Mouse (Mus musculus): ENCODE results near the gene Sec24d.

The Sec24d gene

DNA sequence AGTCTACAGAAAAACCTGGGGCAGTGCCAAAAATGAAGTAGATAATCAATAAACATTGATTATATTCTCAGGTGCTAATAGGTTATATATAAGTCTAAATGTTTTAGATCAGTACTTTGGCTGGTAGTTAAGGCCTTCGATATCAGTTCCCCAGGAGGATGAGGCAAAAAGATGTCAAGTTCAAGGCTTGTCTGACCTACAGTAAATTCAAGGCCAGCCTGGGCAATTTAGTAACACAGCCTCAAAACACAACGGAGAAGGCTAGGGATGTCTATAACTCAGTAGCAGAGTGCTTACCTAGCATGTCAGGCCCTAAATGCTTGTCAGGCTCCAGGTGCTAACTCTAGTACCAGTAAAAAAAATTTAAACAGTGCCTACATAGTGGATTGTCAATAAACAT lies 34.3 kb downstream of the Sec24d start:
- no peak for DNase-seq

DNA sequence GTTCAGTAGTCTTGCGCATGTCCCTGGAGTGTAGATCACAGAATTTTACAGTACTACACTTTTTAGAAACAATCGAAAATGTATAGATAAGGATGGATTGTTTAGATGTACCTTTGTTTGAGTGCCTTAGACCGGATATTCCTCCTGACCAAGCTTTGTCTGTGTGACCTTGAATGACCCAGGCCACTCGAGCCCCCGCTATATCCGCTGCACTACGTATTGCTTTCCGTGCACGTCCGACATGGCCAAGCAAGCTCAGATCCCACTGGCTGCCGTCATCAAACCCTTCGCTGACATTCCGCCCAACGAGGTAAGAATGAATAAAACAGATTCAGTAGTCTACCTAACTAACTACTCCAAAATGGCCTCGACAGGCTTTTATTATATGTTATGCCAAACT lies 38.4 kb downstream of the Sec24d start:
- DNase-seq = no peak

DNA sequence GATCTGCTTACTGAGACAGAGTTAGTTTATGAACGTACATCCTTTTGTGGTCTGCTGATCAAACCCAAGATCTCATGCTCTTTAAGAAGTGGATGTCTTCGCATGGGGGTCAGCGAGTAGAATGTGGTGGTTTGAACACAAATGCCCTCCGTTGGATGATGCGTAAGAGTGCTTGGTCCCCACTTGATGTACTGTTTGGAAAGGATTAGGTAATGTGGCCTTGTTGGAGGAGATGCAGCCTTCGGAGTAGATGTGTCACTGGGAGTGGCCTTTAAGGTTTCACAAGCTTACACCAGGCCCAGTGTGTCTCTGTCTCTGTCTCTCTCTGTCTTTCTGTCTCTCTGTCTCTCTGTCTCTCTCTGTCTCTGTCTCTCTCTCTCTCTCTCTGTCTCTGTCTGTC lies 40.2 kb downstream of the Sec24d start:
- no peak for DNase-seq

GRCm38 (mm10) chr3:123309141-123309540 lies 41.9 kb downstream of the Sec24d start:
- DNase-seq = no peak

GRCm38 (mm10) chr3:123312477-123313062 lies 45.3 kb downstream of the Sec24d start:
- no peak for DNase-seq

GRCm38 (mm10) chr3:123313477-123313876 lies 46.2 kb downstream of the Sec24d start:
- DNase-seq = no peak

GRCm38 (mm10) chr3:123313920-123314614 lies 46.8 kb downstream of the Sec24d start:
- no peak for DNase-seq

GRCm38 (mm10) chr3:123316066-123316465 lies 48.8 kb downstream of the Sec24d start:
- DNase-seq = no peak

DNA sequence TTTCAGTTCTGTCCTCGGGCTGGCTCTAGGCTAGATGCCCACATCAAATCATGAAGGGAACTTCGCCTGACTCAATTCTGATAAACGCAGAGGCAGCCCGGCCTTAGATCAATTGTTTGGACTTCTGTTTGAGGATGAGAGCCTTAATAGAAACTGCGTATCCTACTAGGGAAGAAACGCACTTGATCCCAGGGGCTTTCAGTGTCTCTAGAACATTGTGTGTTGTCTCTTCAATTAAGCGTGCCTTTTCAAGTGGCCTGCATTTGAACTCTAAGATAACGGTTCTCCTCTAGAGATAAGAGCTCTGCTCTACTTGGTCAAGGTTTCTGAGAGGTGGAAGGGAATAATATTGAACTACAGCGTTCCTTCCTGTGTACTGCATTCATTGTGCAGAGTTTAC lies 49.8 kb downstream of the Sec24d start:
- DNase-seq = no peak

- DNase-seq = no peak
These were observed 53.1 kb downstream of the Sec24d start for GRCm38 (mm10) chr3:123320341-123320740.

DNA sequence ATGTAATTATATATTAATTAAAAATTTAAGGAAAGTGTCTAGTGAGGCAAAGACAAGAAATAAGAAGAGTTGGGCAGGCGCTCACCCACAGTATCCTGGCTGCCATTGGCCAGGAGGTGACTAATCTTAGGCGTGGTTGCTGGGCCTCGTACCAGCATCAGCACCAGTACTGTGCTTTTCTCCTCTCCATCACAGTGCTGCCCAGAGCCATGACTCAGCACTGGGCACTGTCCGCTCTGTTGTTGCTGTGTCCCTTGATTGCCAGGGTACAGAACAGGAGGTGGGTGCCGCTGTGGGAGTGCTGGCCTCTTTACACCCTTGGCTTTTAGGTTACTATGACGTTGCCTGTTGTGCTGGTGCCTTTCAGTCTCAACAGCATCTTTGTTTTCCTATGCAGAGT lies 54.4 kb downstream of the Sec24d start:
- no peak for DNase-seq

DNA sequence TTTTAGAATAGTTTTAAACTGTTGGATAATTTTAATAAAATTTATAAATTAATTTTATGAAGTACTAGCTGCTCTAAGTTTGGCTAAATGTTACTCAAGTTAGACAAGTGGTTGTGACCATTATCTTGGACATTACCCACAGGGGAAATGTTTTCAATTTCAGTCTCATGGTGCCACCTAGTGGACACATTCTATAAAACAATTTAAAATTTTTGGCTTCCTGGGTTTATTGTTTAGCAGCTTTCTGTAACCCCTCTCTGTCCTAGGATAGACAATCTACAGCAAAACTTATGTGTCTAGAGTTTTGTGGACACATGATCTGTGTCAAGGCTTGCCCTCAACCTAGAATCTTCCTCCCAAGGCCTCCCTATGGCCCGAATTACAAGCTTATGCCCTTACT lies 54.9 kb downstream of the Sec24d start:
- peak; percentile 70 for DNase-seq

- DNase-seq = no peak
These were observed 57.1 kb downstream of the Sec24d start for GRCm38 (mm10) chr3:123324326-123324725.

DNA sequence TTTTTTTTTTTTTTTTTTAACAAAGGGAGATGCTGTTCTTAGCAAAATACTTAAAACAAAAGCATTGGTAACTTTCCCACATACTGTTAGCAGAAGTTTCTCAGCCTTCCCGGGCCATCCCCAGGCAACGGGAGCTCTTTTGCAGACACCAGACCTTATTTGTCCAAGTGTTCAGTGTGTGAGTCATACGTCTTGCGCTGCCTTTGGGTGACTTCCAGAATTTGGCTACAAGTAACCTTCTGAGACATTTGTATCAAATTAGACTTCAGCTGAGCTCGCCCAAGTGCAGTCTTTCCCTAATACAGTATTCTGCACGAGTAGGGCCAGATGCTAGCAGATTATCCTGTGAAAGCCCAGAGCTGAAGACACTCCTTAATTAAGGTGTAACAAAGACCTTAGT lies 62.0 kb downstream of the Sec24d start:
- peak; percentile 45 for DNase-seq

- no peak for DNase-seq
These were observed 63.0 kb downstream of the Sec24d start for GRCm38 (mm10) chr3:123330221-123330620.

GRCm38 (mm10) chr3:123332330-123333054 lies 65.2 kb downstream of the Sec24d start:
- DNase-seq = no peak

- peak; percentile 21 for DNase-seq
These were observed 65.8 kb downstream of the Sec24d start for GRCm38 (mm10) chr3:123333055-123333424.

DNA sequence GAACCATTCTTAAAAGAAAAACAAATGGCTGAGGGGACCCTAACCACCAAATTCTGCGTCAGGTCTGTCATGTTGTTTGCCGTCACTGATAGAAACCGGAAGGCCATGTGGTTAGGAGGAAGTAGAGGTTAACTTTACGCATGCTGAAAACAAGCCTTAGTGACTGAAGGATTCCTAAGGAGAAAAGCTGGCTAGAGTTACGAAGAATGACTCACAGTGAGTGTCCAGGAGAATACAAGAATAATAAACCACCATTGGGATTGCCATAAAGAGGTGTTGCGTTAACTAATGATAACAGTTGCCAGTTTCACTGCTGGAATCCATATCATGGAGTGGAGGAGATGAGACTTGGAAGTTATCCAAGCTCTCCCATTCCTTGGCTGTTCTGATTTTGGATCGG lies 67.7 kb downstream of the Sec24d start:
- DNase-seq = no peak

DNA sequence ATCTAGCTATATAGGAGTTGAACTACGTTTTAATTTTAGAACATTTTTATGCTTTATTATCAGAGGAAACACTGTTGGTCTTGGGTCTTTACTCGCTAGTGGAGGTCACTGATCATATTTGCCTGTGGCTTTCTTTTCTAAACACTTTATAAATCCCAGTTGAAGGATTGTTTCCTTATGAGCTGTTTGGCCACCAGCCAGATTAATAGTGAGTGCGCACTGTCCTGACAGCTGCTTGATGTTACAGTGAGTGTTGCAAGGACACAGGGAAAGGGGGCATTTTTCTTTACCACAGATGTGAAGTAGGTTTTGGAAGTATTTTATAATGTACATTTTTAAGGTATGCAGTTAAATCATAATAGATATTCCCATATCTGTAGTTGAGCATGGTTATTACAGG lies 68.2 kb downstream of the Sec24d start:
- peak; percentile 49 for DNase-seq

DNA sequence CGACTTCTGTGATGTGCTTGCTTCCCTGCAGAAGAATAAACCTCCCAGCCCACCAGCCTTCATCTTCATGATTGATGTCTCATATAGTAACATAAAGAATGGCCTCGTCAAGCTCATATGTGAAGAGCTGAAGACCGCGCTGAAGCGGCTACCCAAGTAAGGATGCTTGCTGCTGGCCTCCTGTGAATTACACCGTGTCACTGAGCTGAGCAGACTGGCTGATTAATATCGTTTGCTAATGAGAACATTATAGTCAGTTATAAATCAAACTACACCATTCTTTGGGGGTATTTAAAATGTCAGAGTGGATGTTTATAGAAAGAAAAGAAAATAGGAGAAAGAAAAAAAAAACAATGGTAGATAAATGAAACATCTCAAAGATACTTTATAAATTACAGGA lies 69.2 kb downstream of the Sec24d start:
- DNase-seq = no peak

GRCm38 (mm10) chr3:123336951-123337350 lies 69.7 kb downstream of the Sec24d start:
- no peak for DNase-seq

DNA sequence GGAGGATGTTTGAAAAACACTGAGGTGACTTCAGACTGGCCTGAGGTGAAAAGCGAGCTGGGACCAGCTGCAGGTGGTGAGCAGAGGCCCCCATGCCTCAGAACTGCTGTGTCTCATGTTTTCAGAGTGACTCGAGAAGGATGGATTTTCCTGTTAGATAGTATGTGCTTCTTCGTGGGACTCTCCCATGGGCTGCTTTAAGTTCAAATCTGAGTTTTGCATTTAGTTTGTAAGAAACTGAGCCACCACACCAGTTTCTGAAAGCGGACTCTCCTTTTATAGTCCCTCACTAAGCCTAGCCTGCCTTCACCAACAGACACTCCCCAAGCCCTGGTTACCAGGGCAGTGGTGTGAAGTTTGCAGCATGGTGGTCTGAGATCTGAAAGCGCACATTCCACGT lies 70.6 kb downstream of the Sec24d start:
- DNase-seq = no peak

GRCm38 (mm10) chr3:123338666-123339195 lies 71.5 kb downstream of the Sec24d start:
- peak; percentile 19 for DNase-seq

GRCm38 (mm10) chr3:123341049-123341448 lies 73.8 kb downstream of the Sec24d start:
- no peak for DNase-seq
